Mouse (Mus musculus) ES-Bruce4 (cell line): Measurements from ENCODE around the gene Krt16. TPM values are rescaled to one million over a fixed set of nuclear protein-coding genes. Genes with fewer than 3 reads are reported as not detected.
A peak's percentile ranks its signal among the peaks of the same experiment; 100 is the strongest.
"Not testable (repeated sequence)": the region's sequence is repeated elsewhere in the genome, so short reads cannot be mapped to it uniquely, and the experiment has no call there.

Experiments
- H3K27ac ChIP-seq: 2 replicates; pipeline ENCODE4 v1.5.1; 2012; ENCODE audit warnings: low read length, inconsistent platforms; ENCODE audit not compliant: insufficient read depth
- H3K27me3 ChIP-seq: 2 replicates; pipeline ENCODE4 v1.6.1; 2012; ENCODE audit warnings: mild to moderate bottlenecking, low read length, inconsistent platforms; ENCODE audit not compliant: control insufficient read depth, poor library complexity, insufficient read depth, severe bottlenecking
- H3K36me3 ChIP-seq: 2 replicates; pipeline ENCODE4 v1.6.1; 2012; ENCODE audit warnings: inconsistent platforms, mild to moderate bottlenecking, low read length, moderate library complexity; ENCODE audit not compliant: control insufficient read depth, poor library complexity, insufficient read depth, severe bottlenecking
- H3K4me1 ChIP-seq: one replicate; pipeline ENCODE4 v1.8.1; 2011; ENCODE audit warnings: low read length; ENCODE audit not compliant: control insufficient read depth, insufficient read depth
- H3K4me3 ChIP-seq: 2 replicates; pipeline ENCODE4 v1.5.1; 2011; ENCODE audit warnings: low read depth, mild to moderate bottlenecking, low read length
- H3K9ac ChIP-seq: 2 replicates; pipeline ENCODE4 v1.6.1; 2012; ENCODE audit warnings: low read depth, mild to moderate bottlenecking, inconsistent platforms; ENCODE audit not compliant: poor library complexity, severe bottlenecking
- H3K9me3 ChIP-seq: replicated peaks from 2 replicates; pipeline ENCODE4 v1.6.1; 2012; ENCODE audit warnings: mild to moderate bottlenecking, low read length, inconsistent platforms; ENCODE audit not compliant: control insufficient read depth, poor library complexity, insufficient read depth, severe bottlenecking
- CTCF ChIP-seq: IDR thresholded peaks from one replicate; pipeline ENCODE4 v1.8.1; 2011; ENCODE audit warnings: low read depth, low read length
- EP300 ChIP-seq: IDR thresholded peaks from 2 replicates; pipeline ENCODE4 v1.6.1; 2011; ENCODE audit warnings: low read depth, low read length; ENCODE audit not compliant: insufficient read depth
- POLR2A ChIP-seq: IDR thresholded peaks from one replicate; pipeline ENCODE4 v1.8.1; 2011; ENCODE audit warnings: low read length; ENCODE audit not compliant: insufficient read depth
- polyA plus RNA-seq: library from polyadenylated mRNA; stranded (reverse); fragments of >200 nt; gene quantifications from 2 replicates; pipeline ENCODE4 v1.2.4, GENCODE M21; 2011; ENCODE audit warnings: low read depth; ENCODE audit not compliant: missing spikeins, insufficient read depth, insufficient read length

Gene Krt16
- polyA plus RNA-seq, 1 experiment = not detected

DNA sequence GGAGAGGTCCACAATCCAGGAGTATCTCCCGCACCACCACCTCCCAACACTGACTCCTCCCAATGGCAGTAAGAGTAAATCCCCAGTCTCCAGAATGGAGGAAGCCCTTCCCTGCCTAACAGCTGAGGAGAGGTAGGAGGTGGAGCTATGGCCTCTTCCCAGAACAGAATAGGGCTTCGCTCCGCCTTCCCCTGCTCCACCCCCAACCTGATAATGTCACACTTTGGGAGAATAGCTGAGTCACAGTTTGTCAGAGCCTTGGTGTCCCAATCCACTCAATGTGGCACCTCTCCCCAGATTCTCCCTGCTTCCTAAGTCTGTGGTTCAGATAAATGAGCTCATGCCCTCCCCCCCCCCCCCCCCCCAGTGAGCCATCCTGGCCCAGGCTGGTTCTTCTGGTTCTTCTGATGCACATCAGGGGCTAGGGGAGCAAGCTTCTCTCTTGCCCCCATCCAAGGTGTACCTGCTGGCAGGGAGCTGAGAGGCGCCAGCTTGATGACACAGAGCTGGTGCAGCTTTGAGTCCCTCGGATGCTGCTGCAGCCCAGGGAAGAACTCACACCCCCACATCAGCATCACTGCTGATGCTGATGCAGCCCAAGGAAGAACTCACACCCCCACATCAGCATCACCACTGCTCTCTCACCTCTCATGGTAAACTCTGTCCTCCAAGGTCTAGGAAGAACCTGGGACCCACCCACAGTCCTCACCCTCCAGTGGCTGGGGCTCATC is 5.8 kb upstream of the Krt16 start:
- Histone ChIP-seq H3K4me3 (peak overlapping the region; percentile 22), H3K4me1 (peaks cover 21% of the 10 kb centered on the region), H3K9ac (no peak overlapping the region), H3K27me3 (no peaks in the 10 kb centered on the region), H3K27ac (no peak overlapping the region), H3K36me3 (no peaks in the 10 kb centered on the region), H3K9me3 (no peaks in the 10 kb centered on the region)
- TF ChIP-seq CTCF (no peak), EP300 (peak; percentile 64; the same call in 1 of the 2 replicates), POLR2A (no peak)

- H3K9me3 ChIP-seq, H3K9ac ChIP-seq, H3K27ac ChIP-seq, H3K36me3 ChIP-seq, H3K4me3 ChIP-seq, H3K27me3 ChIP-seq, H3K4me1 ChIP-seq: not testable (repeated sequence)
- peak; percentile 39 for TF ChIP-seq CTCF
These were observed 2.2 kb downstream of the Krt16 start for GRCm38 (mm10) chr11:100246471-100246870.

GRCm38 (mm10) chr11:100240272-100240671 is 8.4 kb downstream of the Krt16 start:
- not testable (repeated sequence) for H3K27ac ChIP-seq, H3K4me1 ChIP-seq, H3K9me3 ChIP-seq, H3K4me3 ChIP-seq, H3K27me3 ChIP-seq, H3K9ac ChIP-seq, H3K36me3 ChIP-seq

DNA sequence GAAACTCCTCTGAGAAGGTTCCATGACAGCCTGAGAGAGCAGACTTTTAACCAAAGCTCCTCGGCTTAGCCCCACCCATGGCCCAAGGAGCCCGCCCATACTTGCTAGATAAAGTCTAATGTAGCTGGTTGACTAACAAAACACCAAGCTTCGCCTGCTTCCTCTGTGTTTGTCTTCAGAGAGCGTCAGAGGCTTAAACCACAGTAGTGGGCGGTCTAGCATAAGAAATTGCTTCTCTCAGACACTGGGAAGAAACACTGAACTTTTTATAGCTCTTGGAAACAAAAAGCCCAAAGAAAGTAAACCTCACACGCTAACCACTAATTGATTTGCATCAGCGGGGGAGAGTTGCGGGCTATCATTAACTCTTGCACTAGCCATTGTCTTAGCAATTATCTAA is 27.0 kb downstream of the Krt16 start:
- Histone ChIP-seq H3K4me3 (no peak overlapping the region), H3K36me3 (no peaks in the 10 kb centered on the region), H3K9me3 (peaks cover 10% of the 10 kb centered on the region), H3K9ac (no peak overlapping the region), H3K27me3 (no peaks in the 10 kb centered on the region), H3K4me1 (peaks cover 3% of the 10 kb centered on the region), H3K27ac (no peak overlapping the region)
- TF ChIP-seq CTCF = no peak
- TF ChIP-seq EP300 = no peak
- no peak for TF ChIP-seq POLR2A

DNA sequence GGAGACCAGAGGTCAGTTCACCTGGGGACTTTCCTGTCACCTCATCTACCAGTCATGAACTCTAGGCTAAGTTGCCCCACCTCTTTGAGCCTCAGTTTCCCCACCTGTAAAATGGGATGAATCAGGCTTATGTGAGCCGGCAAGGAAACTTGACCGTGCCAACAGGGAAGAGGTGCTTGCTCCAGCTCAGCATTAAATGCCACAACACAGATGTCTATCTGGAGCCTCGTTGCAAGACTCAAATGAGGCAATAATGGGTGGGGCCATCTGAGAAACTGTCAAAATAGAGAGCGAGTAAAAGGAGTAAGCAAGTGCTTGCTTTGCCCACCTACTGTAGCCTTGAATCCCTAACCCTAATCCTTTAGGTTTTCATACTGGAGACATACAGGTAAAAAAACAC is 29.4 kb downstream of the Krt16 start:
- Histone ChIP-seq H3K36me3 (no peaks in the 10 kb centered on the region), H3K4me3 (no peak overlapping the region), H3K9ac (no peak overlapping the region), H3K9me3 (no peaks in the 10 kb centered on the region), H3K4me1 (peaks cover 3% of the 10 kb centered on the region), H3K27me3 (no peaks in the 10 kb centered on the region), H3K27ac (no peak overlapping the region)
- TF ChIP-seq CTCF (no peak), POLR2A (no peak), EP300 (no peak)

DNA sequence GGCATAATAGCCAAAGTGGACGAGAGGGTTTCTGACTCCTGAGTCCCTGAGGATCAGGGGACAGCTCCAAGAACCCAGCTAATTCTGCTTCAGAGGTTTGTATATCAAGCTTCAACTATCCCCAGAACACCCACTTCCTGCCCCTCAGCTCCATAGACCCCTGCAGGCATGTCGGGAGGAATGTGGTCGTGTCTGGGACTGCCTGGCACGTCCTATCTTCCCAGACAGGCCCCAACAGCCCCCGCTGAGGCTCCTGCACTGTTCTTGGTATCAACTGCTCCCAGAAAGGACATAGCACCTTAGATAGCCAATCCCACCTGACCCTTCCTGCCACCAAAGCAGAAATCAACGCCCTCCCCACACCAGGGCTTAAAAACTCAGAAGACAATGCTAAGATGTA is 40.2 kb downstream of the Krt16 start:
- H3K36me3 ChIP-seq = no peaks in the 10 kb centered on the region
- H3K4me3 ChIP-seq = no peak overlapping the region
- H3K4me1 ChIP-seq = no peaks in the 10 kb centered on the region
- H3K9ac ChIP-seq = no peak overlapping the region
- TF ChIP-seq CTCF (no peak), POLR2A (no peak), EP300 (no peak)
- H3K9me3 ChIP-seq = no peaks in the 10 kb centered on the region
- no peaks in the 10 kb centered on the region for H3K27me3 ChIP-seq
- no peak overlapping the region for H3K27ac ChIP-seq
